Mouse (Mus musculus): ENCODE results near the gene Parp9.

DNA sequence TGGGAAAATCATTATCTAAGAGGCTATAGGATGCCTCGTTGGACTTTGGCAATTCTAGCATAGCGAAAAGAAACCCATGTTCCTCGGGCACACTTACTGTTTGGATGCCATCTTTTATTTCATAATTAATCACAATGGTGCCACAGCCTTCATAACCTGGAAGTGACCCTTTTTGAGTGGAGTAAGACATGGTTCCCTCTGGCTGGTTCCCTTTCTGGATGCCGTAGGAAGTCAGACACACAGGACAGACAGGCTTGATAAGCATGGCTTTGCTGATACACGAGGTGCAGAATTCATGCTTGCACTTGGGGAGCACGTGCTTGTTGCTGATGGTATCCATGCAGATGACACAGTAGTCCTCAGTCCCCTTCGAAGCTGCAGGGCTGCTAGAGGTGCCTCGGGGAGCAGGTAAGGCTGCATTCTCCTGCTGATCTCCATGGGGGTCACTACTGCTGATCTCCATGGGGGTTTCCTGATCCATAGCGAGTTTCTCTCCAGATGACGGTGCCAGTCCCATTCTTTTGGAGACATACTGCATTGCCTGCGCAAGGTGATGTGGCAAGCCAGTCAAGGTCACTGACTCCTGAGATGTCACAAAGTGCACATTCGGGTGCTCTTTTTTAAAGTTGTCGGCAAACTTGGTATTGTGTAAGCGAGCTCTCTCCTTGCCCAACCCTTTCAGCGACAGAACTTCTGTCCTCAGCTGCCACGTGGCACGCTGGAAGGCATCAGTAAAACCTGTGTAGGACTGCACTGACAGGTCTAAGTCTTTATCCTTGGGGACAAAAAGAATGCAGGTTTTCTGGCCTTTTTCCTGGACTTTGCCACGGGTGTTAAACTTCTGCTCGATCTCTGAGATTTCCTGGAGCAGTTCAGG is 5.9 kb upstream of the Parp9 start:
- no peak for TF ChIP-seq POLR2A (IDR thresholded peaks at IDR 0.05; ENCODE audit: extremely low read depth, insufficient read depth, low read length)
- TF ChIP-seq CTCF (IDR thresholded peaks at IDR 0.05; ENCODE audit: low read depth, low read length): no peak
